Mouse (Mus musculus) spleen, embryonic (tissue): Measurements from ENCODE around the gene 4833423E24Rik.

Experiments
- CTCF ChIA-PET: fragments of 350-600 bp; sonication (Branson Sonifier 250); formaldehyde crosslinking; loops from one replicate; lab custom pipeline; 2022; lab: Charles Lee

4833423E24Rik gene

DNA sequence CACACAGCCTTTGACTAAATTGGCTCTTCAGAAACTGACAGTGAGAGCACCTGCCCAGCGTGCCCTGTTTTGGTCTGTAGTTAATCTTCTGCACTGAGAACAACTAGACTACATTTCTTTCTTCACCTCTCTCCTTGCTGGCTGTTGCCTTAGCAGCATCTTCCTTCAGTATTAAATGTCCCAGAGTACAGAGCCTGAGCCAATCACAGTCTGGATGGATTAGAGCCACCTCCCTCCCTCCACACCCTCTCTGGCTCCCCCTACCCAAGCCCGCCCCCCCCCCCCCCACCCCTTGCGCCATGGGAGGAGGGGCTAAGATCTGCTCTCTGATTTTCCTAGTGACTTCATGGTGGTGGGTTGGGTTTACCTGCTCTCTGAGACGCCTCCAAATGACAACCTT lies at the start of gene 4833423E24Rik:
TSS of gene 4833423E24Rik (minus strand) at position 146 of the 400 bp plus-strand sequence.
- CTCF ChIA-PET: no interaction called here

GRCm38 (mm10) chr2:85561187-85561586 lies 42.4 kb upstream of the 4833423E24Rik start:
- CTCF ChIA-PET: interaction anchor here (0.6 kb wide), 1 partner anchor 45 kb away, joined by 4 read pairs; no protein-coding TSS in a partner anchor

- CTCF ChIA-PET: no interaction called here
Measured at GRCm38 (mm10) chr2:85560226-85560625, 41.4 kb upstream of the 4833423E24Rik start.

DNA sequence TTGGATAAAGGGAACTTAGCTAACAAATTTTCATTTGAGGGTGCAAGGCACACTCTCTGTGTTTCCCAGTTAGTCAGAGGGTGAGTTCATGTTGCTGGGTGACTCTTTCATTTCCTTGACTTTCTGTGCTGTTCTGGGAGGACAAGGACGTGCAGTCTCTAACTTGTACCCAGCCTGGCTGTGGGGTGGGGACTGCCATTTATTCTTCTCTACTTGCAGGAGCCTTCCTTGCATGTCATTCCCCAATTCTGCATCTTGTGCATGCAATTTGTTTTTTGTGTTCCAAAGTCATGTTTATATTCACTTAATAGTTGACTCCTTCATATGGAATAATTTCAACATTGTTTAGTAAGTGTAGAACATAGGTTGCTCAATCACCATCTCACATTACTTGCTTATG lies 36.0 kb upstream of the 4833423E24Rik start:
- CTCF ChIA-PET: no interaction called here

DNA sequence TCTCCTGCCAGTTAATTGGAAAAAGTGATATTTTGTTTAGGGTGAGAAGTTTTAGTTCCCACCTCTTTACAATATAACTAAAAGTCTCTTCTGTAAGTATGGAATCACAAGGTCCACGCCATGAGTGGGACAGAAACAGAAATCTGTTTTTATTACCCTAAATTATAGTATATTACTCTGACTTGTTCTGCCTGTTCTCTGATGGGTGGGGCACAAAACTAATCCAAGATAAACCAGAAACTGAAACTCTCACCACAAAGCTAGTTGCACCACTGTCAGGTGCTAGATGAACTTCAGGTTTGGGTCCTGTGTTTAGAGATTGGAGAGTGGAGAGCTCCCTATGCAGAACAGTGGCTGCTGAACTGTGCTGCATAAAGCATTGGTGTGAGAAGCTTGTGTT lies 15.1 kb upstream of the 4833423E24Rik start:
- CTCF ChIA-PET: no interaction called here

DNA sequence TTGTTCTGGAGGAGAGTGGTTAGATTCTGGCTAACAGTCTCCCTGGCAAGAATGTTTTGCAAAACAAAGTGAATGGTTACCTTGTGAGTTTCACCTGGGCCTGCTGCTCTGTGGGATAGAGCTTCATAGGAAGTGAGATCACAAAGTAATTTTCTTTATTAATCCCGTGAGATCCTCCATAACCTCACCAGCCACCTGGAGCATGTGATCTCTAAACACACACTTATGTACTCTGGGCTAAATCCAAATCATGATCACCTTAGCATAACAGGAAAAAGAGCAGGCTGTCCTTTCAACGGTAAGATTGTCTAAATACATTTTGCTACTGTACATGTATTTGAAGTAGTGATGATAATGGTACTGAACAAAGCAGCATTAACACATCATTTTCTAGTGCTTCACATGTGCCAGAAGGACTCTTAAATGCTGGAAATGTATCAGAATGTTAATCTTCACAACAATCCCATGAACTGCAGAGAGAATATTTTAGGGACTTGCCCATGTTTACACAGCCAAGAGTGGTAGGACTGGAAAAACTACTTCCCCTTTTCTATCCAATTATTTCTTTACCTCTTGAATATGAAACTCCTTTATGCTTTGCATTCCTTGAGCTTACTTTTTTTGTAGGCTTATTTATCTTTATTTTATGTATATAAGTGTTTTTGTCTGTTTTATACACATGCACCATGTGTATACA lies 13.4 kb upstream of the 4833423E24Rik start:
- CTCF ChIA-PET: no interaction called here

DNA sequence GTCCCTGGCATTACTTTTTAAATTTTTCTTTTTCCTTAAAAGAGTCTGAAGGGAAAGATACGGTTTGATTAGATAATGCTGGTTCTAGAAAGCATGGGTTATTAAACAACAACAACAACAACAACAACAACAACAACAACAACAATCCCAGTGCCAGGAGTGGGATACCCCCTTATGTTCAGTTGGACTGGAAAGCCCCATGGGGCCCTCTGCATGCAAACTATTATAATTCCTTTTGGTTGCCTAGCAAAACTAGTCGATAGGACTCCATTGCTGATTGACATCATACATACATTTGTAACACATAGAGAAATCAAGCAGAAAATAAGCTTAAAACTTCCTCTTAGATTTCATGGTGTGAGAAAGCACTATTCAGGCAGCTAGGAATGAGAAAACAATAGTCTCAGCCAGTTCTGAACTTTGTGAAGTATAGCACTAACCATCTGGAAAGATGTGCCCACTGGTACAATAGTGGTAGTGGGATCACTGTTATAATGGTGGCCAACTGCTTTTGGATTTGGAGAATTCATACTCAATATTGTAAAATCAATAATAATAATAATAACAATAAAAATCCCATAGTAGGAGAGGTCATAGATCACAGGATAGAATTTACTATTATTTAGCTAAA lies 4.2 kb upstream of the 4833423E24Rik start:
- CTCF ChIA-PET: no interaction called here

DNA sequence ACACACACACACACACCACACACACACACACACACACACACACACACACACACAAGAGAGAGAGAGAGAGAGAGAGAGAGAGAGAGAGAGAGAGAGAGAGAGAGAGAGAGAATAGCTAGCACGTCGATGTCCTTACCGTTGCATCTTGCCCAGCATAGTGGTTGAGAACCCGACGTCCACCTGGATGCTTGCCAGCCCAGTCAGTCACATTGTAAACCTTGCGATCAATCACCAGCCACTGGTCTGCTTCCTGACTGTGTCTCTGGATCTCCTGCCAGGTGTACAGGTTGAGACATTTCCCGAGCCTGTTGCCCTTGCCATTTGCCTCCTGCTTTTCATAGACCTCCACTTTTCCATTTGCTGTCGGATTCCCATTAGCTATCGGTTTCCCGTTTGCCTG lies 532 bp downstream of the 4833423E24Rik start:
- CTCF ChIA-PET: no interaction called here

DNA sequence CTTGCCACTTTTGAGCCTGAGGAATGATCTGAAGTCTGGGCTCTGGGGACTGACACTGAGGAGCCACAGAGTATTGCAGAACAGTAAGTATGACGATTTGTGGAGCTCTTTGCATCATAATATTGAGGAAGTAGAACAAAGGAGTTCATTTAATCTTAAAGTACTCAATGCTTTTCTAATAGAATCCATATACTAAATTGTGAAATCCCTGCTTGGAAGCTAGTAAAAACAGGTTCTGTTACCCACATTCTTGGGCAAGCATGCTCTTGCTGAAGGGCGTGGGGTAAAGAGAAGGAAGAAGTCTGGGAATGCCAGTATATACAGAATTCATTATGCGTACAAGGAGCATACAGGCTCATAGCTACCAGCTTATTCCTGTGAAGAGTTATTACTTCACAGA lies 8.4 kb downstream of the 4833423E24Rik start:
- CTCF ChIA-PET: no interaction called here

- CTCF ChIA-PET: no interaction called here
Measured at GRCm38 (mm10) chr2:85490396-85490795, 28.4 kb downstream of the 4833423E24Rik start.

DNA sequence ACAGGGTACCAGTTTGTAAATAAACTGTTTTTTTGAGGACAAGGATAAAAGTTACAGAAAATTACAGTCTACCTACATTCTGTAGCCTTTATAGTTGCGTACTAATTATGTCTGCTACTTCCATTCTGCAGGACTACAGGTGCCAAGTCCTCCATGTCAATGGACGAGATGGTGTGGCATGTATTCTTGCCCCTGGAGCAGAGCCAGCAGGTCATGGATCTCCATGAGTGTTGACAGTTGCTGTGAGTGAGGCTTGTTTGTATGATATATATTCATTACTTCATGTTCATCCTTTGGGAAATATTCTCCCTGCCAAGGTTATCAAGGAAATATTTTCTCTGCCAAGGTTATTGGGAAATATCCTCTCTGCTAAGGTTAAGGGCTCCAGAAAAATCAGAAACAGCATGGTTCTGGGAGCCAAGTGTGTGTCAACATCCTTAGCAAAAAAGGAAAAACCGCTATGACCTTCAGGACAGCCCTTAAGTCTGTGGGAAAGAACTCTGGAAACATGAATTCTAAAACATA lies 52.0 kb downstream of the 4833423E24Rik start:
- CTCF ChIA-PET: no interaction called here

- CTCF ChIA-PET: no interaction called here
Measured at GRCm38 (mm10) chr2:85443539-85443938, 75.3 kb downstream of the 4833423E24Rik start, which contains the start of gene Olfr995. Gene Olfr995, minus strand, starts transcription at chr2:85443639.

GRCm38 (mm10) chr2:85442546-85442945 lies 76.3 kb downstream of the 4833423E24Rik start:
- CTCF ChIA-PET: no interaction called here

DNA sequence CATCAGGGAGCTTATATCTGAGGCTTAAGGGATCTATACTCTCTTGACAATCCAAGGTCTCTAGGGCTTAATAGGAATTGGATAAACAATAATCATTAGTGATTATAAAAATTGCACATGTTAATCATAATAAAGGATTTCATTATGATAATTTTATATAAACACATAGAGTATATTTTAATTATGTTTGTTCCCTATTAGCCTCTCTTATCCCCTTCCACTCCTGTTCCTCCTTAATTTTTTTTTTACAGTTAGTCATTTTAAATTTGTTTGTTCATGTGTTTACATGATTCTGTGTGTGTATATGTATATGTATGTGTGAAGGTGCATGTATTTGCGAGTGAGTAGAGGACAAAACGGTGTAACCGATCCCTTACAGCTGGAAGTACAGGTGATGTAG lies 82.5 kb downstream of the 4833423E24Rik start, which contains the start of gene Olfr994:
TSS of gene Olfr994 (minus strand) at position 101 of the 400 bp plus-strand sequence.
- CTCF ChIA-PET: no interaction called here
